Mouse (Mus musculus): ENCODE measurements around the gene Cryba4.

DNA sequence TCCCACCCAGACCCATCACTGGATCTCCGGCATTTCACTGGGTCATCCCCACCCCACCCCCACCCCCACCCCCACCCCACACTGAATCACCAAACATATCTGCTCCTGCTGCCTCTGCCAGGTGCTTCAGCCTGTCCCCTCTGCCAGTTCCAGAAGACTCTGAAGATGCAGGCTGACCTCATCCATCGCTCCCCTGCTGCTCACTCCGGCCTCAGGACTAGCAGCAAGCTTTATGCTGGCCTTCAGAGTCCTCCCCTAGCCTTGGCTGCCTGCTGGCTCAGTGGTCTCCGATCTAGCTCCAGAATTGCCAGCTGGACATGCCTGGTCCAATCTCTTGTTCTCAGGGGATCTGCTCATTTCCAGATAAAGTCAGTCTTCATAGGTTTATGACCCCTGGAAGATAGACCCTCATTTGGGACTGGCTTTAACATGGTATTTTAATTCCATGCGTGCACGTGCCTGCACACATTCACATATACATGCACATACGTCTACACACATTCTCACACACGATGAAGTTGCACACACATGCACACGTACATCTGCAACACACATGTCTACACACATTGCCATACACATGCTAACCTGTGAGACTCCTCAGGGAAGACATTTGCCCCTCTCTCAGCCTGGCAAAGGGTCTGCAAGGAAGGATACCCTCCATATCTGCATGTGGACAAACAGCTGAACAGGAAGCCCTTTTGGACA lies 14.3 kb downstream of the Cryba4 start:
- TF ChIP-seq CTCF (IDR thresholded peaks at IDR 0.05): no peak
- TF ChIP-seq EP300 (IDR thresholded peaks at IDR 0.05): no peak

Measured in lung, postnatal 0 days (tissue).